ENCODE assay signal across 13 mouse cellular contexts in the genomic region with DNA sequence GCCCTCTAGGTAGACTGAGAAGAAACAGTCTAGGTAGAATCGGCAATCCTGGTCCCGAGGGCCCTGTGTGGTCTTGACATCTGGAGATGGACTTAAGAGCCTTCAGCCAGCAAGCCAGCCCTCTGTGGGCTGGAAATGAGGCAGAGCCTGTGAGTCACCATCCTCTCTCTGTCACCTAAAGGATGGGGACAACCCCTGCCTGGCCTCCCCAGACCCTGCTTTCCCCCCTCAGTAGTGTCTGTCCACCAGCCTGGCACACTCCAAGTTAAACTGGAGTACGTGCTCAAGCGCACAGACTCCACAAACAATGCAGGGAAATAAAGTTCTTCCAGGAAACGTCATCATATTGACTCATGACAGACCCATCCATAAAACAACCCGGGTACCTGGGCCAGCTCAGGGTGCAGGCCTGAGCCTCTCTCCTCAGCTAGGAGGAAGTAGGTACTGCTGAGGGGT. TPM values are rescaled to one million over a fixed set of nuclear protein-coding genes. Genes with fewer than 3 reads are reported as not detected.
DNase-seq lines count a peak whose midpoint lies in the region; ATAC-seq lines count a peak whose summit lies in the region.
"Had no signal": no experiment of that assay in that cellular context is flagged by ENCODE, and none has a peak within 500 bp of the region (broad histone marks: within the 10 kb centered on the region; RNA-seq: fewer than 3 reads in every experiment).

No protein-coding gene starts in this region.

- no peak overlapping the region for H3K4me3 ChIP-seq in intestine, embryonic 14.5 days (ENCODE audit: low read depth, low read length)
- H3K4me3 ChIP-seq in forebrain, embryonic 13.5 days, result no peak overlapping the region
- H3K4me3 ChIP-seq: embryonic facial prominence, embryonic 12.5 days; midbrain, embryonic 10.5 days had no signal

- H3K27ac ChIP-seq in intestine, embryonic 14.5 days (ENCODE audit: low read depth), result no peak overlapping the region
- no peak overlapping the region for H3K27ac ChIP-seq in forebrain, embryonic 13.5 days
- H3K27ac ChIP-seq: embryonic facial prominence, embryonic 12.5 days; kidney, postnatal 0 days; midbrain, embryonic 10.5 days had no signal

- 58% methylated on average over 6 of the region's 6 CpGs for WGBS in intestine, embryonic 14.5 days
- WGBS in forebrain, embryonic 13.5 days, result 81% methylated on average over 6 of the region's 6 CpGs

- H3K4me1 ChIP-seq in intestine, embryonic 14.5 days (replicated peaks; ENCODE audit: control insufficient read depth, insufficient read depth, low read length), result no peaks in the 10 kb centered on the region
- H3K4me1 ChIP-seq in forebrain, embryonic 13.5 days, result no peaks in the 10 kb centered on the region

- H3K4me2 ChIP-seq in intestine, embryonic 14.5 days (ENCODE audit: low read length), result no peak overlapping the region
- no peak overlapping the region for H3K4me2 ChIP-seq in forebrain, embryonic 13.5 days
- H3K4me2 ChIP-seq: embryonic facial prominence, embryonic 12.5 days had no signal

- ATAC-seq in intestine, embryonic 14.5 days (replicated peaks; ENCODE audit: low FRiP score, low TSS enrichment, low read depth), result peak; percentile 76; the same call in 1 of the 2 replicates
- no peak for ATAC-seq in forebrain, embryonic 13.5 days
- ATAC-seq: forebrain, embryonic 16.5 days had no signal

- H3K27me3 ChIP-seq in intestine, embryonic 14.5 days (replicated peaks; ENCODE audit: control insufficient read depth, insufficient read depth, low read length), result no peaks in the 10 kb centered on the region
- no peaks in the 10 kb centered on the region for H3K27me3 ChIP-seq in forebrain, embryonic 13.5 days
- H3K27me3 ChIP-seq: embryonic facial prominence, embryonic 12.5 days had no signal

- peak; percentile 24 for DNase-seq in kidney, adult 18-20 months
- DNase-seq in kidney, adult 8-10 months, result no peak
- DNase-seq in 3134 (ENCODE audit: extremely low read depth, insufficient read length, low spot score), result peak; percentile 80
- DNase-seq in A20 (ENCODE audit: low read depth, low spot score), result peak; percentile 20
- DNase-seq in intestine, embryonic 14.5 days (ENCODE audit: low spot score), result no peak
- DNase-seq in adrenal gland, adult 18-20 months (ENCODE audit: low spot score in 2 of 2), result no peak
- DNase-seq in layer of hippocampus, adult 11-12 months (ENCODE audit: low spot score), result no peak
- DNase-seq: spleen, adult 18-20 months had no signal

- no peaks in the 10 kb centered on the region for H3K36me3 ChIP-seq in intestine, embryonic 14.5 days (ENCODE audit: control insufficient read depth, insufficient read depth, low read length)
- H3K36me3 ChIP-seq in forebrain, embryonic 13.5 days (ENCODE audit: poor library complexity, severe bottlenecking), result no peaks in the 10 kb centered on the region
- H3K36me3 ChIP-seq: embryonic facial prominence, embryonic 12.5 days; midbrain, embryonic 10.5 days had no signal

- H3K9ac ChIP-seq in intestine, embryonic 14.5 days (ENCODE audit: low read length), result no peak overlapping the region
- H3K9ac ChIP-seq in forebrain, embryonic 13.5 days, result no peak overlapping the region
- H3K9ac ChIP-seq: embryonic facial prominence, embryonic 12.5 days had no signal

- no peaks in the 10 kb centered on the region for H3K9me3 ChIP-seq in intestine, embryonic 14.5 days (ENCODE audit: control insufficient read depth, low read length)
- H3K9me3 ChIP-seq in forebrain, embryonic 13.5 days (replicated peaks), result no peaks in the 10 kb centered on the region
- H3K9me3 ChIP-seq: embryonic facial prominence, embryonic 12.5 days; midbrain, embryonic 10.5 days had no signal

RNA-seq across cellular contexts. Expression of gene Tsen2, which starts 21.7 kb away (rescaled TPM):
- polyA plus RNA-seq in intestine, embryonic 14.5 days (2014; fragmentation: Nextera tagmentation; extraction: Ambion mirVana), result 32.3 and 32.6 TPM in 2 replicates
- 35.0 and 36.9 TPM in 2 replicates for polyA plus RNA-seq in forebrain, embryonic 13.5 days (2015; fragmentation: Nextera tagmentation; extraction: Ambion mirVana)
- total RNA-seq in adrenal gland, adult 18-20 months (2021), result 1 to 10 TPM; 6.8 to 8.7 TPM

Comparison
In these comparisons a context has a peak if more than half of its experiments do, and no peak if none do; other contexts are left out.
1. DNase-seq: peak in kidney, adult 18-20 months (single experiment), 3134 (single experiment) and A20 (single experiment); none in kidney, adult 8-10 months (0 of 2), intestine, embryonic 14.5 days (single experiment), adrenal gland, adult 18-20 months (0 of 2) and layer of hippocampus, adult 11-12 months (single experiment).